Mouse (Mus musculus) lung, postnatal 0 days (tissue): ENCODE data around the gene Efnb2.

ENCODE experiments used
- CTCF ChIP-seq: IDR thresholded peaks from 2 replicates; pipeline ENCODE4 v1.5.1; 2016; ENCODE audit warnings: antibody characterized with exemption, mild to moderate bottlenecking
- EP300 ChIP-seq: IDR thresholded peaks from 2 replicates; pipeline ENCODE4 v1.6.1; 2016; ENCODE audit warnings: antibody characterized with exemption, mild to moderate bottlenecking, control low read depth

DNA sequence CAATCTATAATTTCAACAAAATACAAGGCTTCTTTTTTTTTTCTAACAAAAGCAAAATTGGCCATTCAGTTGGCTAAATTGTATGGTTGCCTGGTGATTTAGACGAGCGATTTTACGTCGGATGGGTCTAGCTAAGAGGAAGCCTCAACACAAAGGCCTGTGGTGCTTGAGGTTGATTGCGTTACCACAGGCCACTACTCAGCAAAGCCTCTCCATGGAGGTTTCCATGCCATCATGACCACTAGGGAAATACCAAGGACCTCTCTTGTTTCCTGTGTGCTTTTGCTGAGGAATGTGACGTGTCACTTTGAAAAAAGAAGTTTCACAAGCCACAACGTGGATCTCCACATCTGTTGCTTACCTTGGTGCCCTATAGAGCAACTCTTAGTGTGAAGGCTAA is 67.2 kb downstream of the Efnb2 start:
- TF ChIP-seq CTCF (no peak), EP300 (no peak)
